Comparison of ENCODE assay signal across 13 mouse cellular contexts in genomic region chr2:157756193-157756592, GRCm38 (mm10). TPM values are rescaled to one million over a fixed set of nuclear protein-coding genes. Genes with fewer than 3 reads are reported as not detected.
DNase-seq lines count a peak whose midpoint lies in the region; ATAC-seq and TF ChIP-seq lines count a peak whose summit lies in the region.
"Had no signal": no experiment of that assay in that cellular context is flagged by ENCODE, and none has a peak within 500 bp of the region (broad histone marks: within the 10 kb centered on the region; RNA-seq: fewer than 3 reads in every experiment).

No protein-coding gene starts in this region.

- no peak for DNase-seq in kidney, adult 8-10 months
- DNase-seq in spleen, adult 2 months (ENCODE audit: low read depth in 1 of 2, low spot score in 2 of 2), result no peak
- no peak for DNase-seq in spleen, postnatal 4 days (ENCODE audit: low spot score in 2 of 2)
- DNase-seq in gastrocnemius, adult 8-10 months (ENCODE audit: low spot score in 2 of 2), result no peak
- DNase-seq: cerebellum, postnatal 14 days; spleen, adult 18-20 months had no signal

- H3K4me2 ChIP-seq in kidney, embryonic 15.5 days, result no peak overlapping the region
- H3K4me2 ChIP-seq: embryonic facial prominence, embryonic 15.5 days had no signal

- H3K4me3 ChIP-seq in kidney, embryonic 15.5 days (replicated peaks), result no peak overlapping the region
- no peak overlapping the region for H3K4me3 ChIP-seq in spleen, adult 2 months (ENCODE audit: extremely low read depth, insufficient read depth, insufficient read length)
- H3K4me3 ChIP-seq in bone marrow, adult 2 months (replicated peaks; ENCODE audit: control insufficient read depth, low read depth, low read length), result no peak overlapping the region
- H3K4me3 ChIP-seq in small intestine, adult 2 months (ENCODE audit: low read depth, low read length), result no peak overlapping the region
- H3K4me3 ChIP-seq: embryonic facial prominence, embryonic 15.5 days had no signal

- no peak for ATAC-seq in kidney, embryonic 15.5 days (replicated peaks; ENCODE audit: low FRiP score)
- ATAC-seq: forebrain, embryonic 16.5 days; hindbrain, embryonic 16.5 days; Patski had no signal

- no peaks in the 10 kb centered on the region for H3K27me3 ChIP-seq in kidney, embryonic 15.5 days
- H3K27me3 ChIP-seq in spleen, adult 2 months (ENCODE audit: control insufficient read depth, insufficient read depth, low read length), result no peaks in the 10 kb centered on the region
- no peaks in the 10 kb centered on the region for H3K27me3 ChIP-seq in small intestine, adult 2 months (ENCODE audit: control insufficient read depth, insufficient read depth, low read length)
- H3K27me3 ChIP-seq: embryonic facial prominence, embryonic 15.5 days; Patski had no signal

- H3K36me3 ChIP-seq in kidney, embryonic 15.5 days, result no peaks in the 10 kb centered on the region
- H3K36me3 ChIP-seq in spleen, adult 2 months (ENCODE audit: control insufficient read depth, insufficient read depth, low read length), result no peaks in the 10 kb centered on the region
- H3K36me3 ChIP-seq in small intestine, adult 2 months (ENCODE audit: control insufficient read depth, insufficient read depth, low read length), result no peaks in the 10 kb centered on the region
- H3K36me3 ChIP-seq: embryonic facial prominence, embryonic 15.5 days had no signal

- 77% methylated on average over 7 of the region's 7 CpGs for WGBS in kidney, embryonic 15.5 days
- 88% methylated on average over 7 of the region's 7 CpGs for WGBS in spleen, adult 2 months
- WGBS in bone marrow, adult 2 months, result 73% methylated on average over 7 of the region's 7 CpGs
- WGBS in small intestine, adult 2 months, result 68% methylated on average over 7 of the region's 7 CpGs

- TF ChIP-seq CTCF in spleen, adult 2 months (IDR thresholded peaks at IDR 0.05; ENCODE audit: extremely low read depth, insufficient read depth, insufficient read length, insufficient replicate concordance), result peak; percentile 31; the same call in 1 of the 2 replicates
- peak; percentile 34; the same call in 1 of the 2 replicates for TF ChIP-seq CTCF in bone marrow, adult 2 months (IDR thresholded peaks at IDR 0.05; ENCODE audit: control insufficient read depth, insufficient read depth, low read length)
- peak; percentile 48; the same call in 1 of the 2 replicates for TF ChIP-seq CTCF in small intestine, adult 2 months (IDR thresholded peaks at IDR 0.05; ENCODE audit: extremely low read depth, insufficient read length, insufficient replicate concordance, low read depth, low read length)

- no peaks in the 10 kb centered on the region for H3K9me3 ChIP-seq in kidney, embryonic 15.5 days (replicated peaks)
- H3K9me3 ChIP-seq: embryonic facial prominence, embryonic 15.5 days had no signal

- no peak overlapping the region for H3K9ac ChIP-seq in kidney, embryonic 15.5 days
- H3K9ac ChIP-seq: embryonic facial prominence, embryonic 15.5 days had no signal

- TF ChIP-seq POLR2A in spleen, adult 2 months (IDR thresholded peaks at IDR 0.05; ENCODE audit: low read depth, low read length), result no peak
- TF ChIP-seq POLR2A in bone marrow, adult 2 months (IDR thresholded peaks at IDR 0.05; ENCODE audit: borderline replicate concordance, control insufficient read depth, low read depth, low read length), result no peak
- TF ChIP-seq POLR2A in small intestine, adult 2 months (IDR thresholded peaks at IDR 0.05; ENCODE audit: low read depth, low read length), result no peak

- H3K27ac ChIP-seq in kidney, embryonic 15.5 days, result peak overlapping the region; percentile 48; the same call in 1 of the 2 replicates
- no peak overlapping the region for H3K27ac ChIP-seq in spleen, adult 2 months (ENCODE audit: insufficient read depth, low read length)
- H3K27ac ChIP-seq in bone marrow, adult 2 months (ENCODE audit: control insufficient read depth, insufficient read depth, low read depth, low read length, poor library complexity), result no peak overlapping the region
- H3K27ac ChIP-seq in small intestine, adult 2 months (ENCODE audit: insufficient read depth, low read depth, low read length), result no peak overlapping the region
- H3K27ac ChIP-seq: embryonic facial prominence, embryonic 15.5 days had no signal

- peaks cover 33% of the 10 kb centered on the region for H3K4me1 ChIP-seq in kidney, embryonic 15.5 days
- no peaks in the 10 kb centered on the region for H3K4me1 ChIP-seq in spleen, adult 2 months (ENCODE audit: control insufficient read depth, insufficient read depth, insufficient read length)
- no peaks in the 10 kb centered on the region; the same call in 1 of the 2 replicates for H3K4me1 ChIP-seq in bone marrow, adult 2 months (ENCODE audit: control insufficient read depth, insufficient read depth, low read length)
- peaks cover 6% of the 10 kb centered on the region for H3K4me1 ChIP-seq in small intestine, adult 2 months (ENCODE audit: control insufficient read depth, insufficient read depth, insufficient read length, low read length)

RNA-seq across cellular contexts. Expression of gene Ctnnbl1, which starts 19.0 kb away (rescaled TPM):
- polyA plus RNA-seq in kidney, embryonic 15.5 days (2015; fragmentation: Nextera tagmentation; extraction: Ambion mirVana), result 72.7 and 75.3 TPM in 2 replicates
- polyA plus RNA-seq in spleen, adult 2 months (2012; rRNA removed), result 28.3 and 34.4 TPM in 2 replicates
- polyA plus RNA-seq in bone marrow, adult 2 months (2011; ENCODE audit: insufficient read depth, insufficient read length, low replicate concordance, missing spikeins), result 8.7 and 17.4 TPM in 2 replicates
- polyA plus RNA-seq in small intestine, adult 2 months (2012; rRNA removed), result 6.5 and 17.2 TPM in 2 replicates
- 10 to 100 TPM in 3 of 4 experiments, 1 to 10 TPM in 1; 9.3 to 12.8 (median 11.1) TPM for total RNA-seq in gastrocnemius, adult 8-10 months (2022)
